Mouse (Mus musculus) spleen, adult 2 months (tissue): Measurements from ENCODE around the gene Hils1.

Experiments
- CTCF ChIP-seq: fragments of 200-500 bp; IDR thresholded peaks from 2 replicates; pipeline ENCODE4 v1.5.1; 2011; ENCODE audit warnings: mild to moderate bottlenecking, inconsistent platforms; ENCODE audit not compliant: insufficient read depth, insufficient read length, insufficient replicate concordance; ENCODE audit errors: extremely low read depth
- POLR2A ChIP-seq: fragments of 200-500 bp; IDR thresholded peaks from 2 replicates; pipeline ENCODE4 v1.6.1; 2011; ENCODE audit warnings: low read depth, low read length, inconsistent platforms

DNA sequence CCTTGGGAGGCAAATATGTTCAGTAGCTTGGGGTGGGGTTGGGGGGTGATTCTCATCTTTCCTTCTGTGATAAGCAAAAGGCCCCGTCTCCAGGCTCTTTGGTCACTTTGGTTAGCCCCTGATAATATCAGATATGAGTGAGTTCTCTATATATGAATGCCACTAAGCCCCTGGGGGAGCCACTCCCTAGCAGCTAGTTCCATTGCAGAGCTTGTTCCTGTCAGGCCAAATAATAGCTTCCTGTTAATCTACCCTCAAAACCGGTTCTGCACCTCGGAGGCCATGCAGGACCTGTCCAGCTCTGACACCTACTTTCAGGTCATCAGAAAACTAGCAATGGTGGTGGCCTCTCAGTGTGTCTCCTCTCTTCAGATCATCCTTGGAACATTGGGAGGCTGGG, 40.0 kb downstream of the Hils1 start:
- no peak for TF ChIP-seq CTCF
- TF ChIP-seq POLR2A, result no peak
